Mouse (Mus musculus) lung, postnatal 36 days (tissue): ENCODE measurements around the gene Plxna2.

Source experiments
- DNase-seq: peaks from one replicate; pipeline ENCODE4 v3.0.0; 2022; ENCODE audit warnings: mixed read lengths

Gene Plxna2

DNA sequence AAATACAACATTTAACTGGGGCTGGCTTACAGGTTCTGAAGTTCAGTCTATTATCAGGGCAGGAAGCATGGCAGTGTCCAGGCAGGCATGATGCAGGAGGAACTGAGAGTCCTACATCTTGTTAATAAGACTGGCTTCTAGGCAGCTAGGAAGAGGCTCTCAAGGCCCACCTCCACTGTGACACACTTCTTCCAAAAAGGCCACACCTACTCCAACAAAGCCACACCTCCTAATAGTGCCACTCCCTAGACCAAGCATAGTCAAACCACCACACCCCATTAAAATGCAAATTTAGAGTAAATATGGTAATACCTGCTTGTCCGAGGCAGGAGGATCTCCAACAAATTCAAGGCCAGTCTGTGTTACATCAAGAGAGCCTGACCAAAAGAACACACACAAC, 156.7 kb downstream of the Plxna2 start:
- DNase-seq, result no peak

DNA sequence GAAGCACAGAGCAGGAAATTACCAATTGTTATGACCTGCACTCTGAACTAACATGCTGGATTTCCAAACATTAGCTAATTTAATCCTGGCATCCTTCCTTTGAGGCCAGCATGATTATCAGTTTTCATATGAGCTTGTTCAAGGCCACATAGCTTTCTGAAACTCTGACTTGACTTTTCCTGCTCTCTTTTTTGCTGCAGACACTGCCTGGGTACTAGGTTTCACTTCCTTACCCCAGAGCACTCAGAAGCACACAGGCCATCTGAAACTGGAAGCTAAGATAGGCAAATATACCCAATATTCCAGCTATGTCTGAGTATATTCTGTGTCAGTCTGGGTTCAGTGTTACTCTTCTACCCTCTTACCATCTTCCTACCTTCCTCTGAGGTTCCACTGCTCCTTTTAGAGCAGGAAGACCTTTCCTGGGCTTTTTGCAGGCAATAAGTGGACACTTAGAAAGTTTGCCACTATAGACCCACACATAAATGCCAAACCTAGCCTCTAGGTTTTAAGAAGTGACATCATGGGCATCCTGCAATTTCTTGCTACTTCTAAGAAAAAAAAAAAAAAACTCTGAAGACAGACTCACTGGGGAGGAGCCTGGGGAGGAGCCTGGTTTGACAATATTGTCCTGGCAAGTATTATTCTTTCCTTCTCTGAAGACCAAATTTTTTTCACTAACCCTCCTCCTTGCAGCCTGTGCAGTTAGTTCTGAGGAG, 157.8 kb downstream of the Plxna2 start:
- DNase-seq, result no peak

DNA sequence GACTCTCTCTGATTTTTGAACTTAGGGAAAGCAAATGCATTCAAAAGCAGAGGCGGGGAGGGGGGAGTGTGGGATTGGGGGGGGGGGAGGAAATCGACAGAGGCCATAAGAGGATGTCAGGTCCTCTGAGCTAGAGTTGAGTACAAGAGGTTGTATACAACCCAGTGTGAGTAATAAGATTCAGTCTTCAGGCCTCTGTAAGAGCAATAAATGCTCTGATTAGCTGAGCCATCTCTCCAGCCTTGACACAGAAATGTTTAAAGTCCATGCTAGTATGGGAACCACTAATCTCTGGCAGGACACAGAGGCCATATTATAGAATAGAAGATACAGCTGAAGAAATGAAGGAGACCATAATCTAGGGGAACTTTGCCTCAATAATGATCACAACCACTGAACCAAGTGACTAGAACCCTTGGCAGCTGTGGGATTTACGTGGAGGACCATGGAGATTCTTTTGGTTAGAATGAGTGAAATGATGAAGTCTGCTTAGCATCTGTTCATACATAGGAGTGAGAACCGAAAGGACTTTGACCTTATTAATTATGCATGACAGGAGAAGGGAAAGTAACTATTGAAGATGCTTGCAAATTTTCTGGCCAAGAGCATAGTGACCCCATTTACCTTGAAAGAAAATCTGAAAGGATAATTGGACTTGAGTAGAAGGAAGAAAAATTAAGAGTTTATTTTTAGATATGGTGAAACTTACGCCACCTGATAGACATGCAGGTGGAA, 158.7 kb downstream of the Plxna2 start:
- no peak for DNase-seq

DNA sequence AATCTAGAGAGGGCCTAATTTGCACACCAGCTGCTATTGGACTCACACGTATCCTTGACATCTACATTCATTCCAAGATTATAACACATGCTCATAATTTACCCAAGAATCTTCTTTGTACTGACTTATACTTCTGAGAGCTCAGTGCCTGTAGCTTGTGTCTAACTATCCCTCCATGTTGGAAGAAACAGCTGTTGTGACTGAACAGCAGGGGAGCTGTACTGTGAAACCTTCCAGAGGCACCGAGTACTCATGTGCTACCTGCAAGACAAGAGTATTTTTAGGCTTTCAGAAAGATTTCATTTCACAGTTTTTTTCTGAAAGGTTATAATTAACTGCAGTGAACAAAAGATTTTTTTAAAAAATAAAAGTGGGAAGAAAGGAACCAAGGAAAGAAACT, 159.6 kb downstream of the Plxna2 start:
- DNase-seq, result no peak

DNA sequence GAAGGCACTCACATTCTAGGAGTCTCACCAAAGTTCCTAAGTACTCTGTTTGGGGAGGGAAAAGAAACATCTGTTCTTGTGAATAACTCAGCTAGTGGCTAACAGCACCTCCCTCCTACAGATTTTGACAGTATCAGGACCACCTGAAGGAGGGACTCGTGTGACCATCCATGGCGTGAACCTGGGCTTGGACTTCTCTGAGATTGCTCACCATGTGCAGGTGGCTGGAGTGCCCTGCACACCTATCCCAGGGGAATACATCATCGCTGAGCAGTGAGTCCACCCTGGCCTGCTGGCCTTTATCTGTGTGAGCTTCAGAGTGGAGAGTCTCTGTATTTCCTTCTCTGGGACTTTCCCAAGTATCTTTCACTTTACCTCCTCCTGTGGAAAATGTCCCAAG, 162.4 kb downstream of the Plxna2 start:
- no peak for DNase-seq

DNA sequence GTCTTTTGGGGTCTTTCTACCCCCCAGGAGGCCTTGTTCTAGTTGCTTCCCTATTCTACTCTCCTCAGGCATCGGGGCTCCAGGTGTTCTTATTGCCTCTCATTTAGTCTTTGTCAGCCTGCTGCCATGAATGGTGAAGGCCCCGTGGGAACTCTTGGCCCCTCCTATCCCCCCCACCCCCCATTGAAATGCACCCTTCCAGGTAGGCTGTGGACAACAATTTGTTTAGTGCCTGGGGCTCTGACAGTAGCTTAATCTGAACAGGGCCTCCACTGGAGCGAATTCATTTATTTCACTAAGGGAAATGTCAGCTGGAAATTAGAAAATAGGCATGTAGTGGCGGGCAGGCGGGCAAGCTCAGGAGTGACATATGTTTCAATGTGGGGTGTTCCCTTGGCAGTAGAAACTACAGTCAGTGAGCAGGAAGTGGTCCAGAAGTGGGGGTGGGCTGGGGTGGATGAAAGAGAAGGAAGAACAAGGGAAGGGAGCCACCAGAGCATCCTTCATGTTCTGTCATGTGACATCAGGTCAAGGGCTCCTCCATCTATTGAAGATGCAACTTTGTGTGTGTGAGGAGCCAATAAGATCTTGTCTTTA, 162.9 kb downstream of the Plxna2 start:
- no peak for DNase-seq

DNA sequence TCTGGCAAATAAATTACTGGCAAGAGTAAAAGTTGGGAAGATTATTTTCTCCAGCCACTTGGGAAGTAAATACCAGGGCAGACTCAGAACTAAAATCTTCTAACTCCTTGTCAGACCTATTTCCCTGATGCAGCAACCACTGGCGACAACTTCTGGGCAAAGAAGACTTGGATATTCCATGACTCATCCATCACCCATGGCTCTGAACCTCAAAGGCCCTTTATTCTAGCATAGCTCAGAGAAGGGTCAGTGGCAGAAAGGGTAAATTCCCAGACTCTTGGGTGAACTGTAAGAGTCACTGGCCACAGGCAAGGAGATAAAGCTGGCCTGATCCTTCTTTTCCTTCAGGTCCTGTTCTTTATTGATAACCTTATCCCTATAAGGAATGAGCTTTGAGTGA, 163.5 kb downstream of the Plxna2 start:
- no peak for DNase-seq

DNA sequence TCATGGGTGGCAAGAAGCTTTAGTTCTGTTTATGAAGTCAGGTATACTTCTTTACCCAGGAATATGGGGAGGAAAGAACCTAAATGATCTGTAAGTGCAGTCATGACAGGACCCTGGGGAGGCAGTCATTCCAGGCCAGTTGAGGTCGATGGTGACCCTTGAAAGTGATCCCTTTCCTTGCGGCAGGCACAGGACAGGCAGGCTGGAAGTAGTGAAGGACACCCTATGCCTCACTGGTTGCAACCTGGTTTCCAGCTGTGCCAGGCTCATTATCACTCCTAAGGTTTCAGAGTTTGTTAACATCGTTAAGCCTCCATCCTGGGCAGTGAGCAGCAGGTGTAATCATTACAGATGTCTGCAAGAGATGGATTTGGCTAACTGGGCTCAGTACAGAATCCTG, 164.3 kb downstream of the Plxna2 start:
- DNase-seq, result no peak

DNA sequence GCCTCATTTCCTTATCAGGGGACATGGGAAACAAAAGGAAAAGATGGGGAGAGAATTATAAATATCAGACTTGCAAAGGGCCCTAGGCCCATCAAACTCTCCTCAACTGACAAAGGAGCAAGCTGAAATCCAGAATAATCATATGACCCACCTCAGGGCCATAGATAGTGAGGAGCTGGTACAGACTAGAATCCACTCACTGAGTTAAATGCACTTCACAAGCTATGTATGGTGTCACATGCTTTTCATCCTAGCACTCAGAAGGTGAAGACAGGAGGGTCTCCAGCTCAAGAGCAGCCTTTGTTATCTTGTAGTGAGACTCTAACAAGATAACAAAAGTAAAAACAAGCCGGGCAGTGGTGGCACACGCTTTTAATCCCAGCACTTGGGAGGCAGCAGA, 169.6 kb downstream of the Plxna2 start:
- DNase-seq, result no peak

DNA sequence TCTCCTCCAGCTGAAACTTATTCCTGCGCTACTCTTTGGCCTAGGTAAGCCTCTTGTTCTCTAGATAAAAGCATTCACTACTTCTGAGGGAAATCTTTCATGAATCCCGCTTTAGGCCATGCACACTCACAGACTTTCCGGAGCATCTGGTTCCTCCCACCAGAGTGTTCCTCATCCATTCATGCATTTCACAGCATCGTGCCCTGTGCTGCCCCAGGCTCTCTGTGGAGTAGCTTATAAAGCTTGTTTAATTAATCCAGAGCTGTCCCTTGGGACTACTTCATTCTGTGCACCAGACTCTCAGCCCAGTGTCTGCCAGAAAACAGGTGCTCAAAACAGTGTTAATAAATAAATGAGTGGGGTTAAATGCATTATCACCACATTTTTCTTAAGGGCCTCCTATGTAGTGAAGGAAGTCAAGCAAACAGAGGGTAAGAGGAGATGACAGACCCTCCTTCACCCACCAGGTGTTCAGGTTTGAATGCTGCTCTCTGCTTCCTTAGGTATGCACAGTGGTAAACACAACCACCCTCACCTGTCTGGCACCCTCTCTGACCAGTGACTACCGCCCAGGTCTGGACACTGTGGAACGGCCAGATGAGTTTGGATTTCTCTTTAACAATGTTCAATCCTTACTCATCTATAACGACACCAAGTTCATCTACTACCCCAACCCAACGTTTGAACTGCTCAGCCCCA, 175.4 kb downstream of the Plxna2 start:
- no peak for DNase-seq

DNA sequence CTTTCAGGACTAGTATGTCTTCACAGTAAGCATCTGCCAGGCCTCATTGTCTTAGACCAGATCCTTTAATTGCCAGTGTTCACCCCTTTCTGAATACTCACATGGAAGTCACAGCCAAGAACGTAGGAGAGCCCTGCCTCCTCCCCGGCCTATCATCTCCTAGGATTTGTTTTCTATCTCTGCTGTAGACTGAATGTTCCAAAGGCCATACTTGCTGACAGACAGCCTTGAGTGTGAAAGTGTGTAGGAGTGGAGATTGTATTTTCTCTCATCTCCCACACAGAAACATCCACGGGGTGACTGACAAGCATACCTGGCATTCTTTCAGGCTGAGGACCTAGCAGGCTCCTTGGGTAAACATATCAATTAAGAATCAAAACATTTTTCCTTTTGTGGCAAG, 177.3 kb downstream of the Plxna2 start:
- DNase-seq, result no peak

DNA sequence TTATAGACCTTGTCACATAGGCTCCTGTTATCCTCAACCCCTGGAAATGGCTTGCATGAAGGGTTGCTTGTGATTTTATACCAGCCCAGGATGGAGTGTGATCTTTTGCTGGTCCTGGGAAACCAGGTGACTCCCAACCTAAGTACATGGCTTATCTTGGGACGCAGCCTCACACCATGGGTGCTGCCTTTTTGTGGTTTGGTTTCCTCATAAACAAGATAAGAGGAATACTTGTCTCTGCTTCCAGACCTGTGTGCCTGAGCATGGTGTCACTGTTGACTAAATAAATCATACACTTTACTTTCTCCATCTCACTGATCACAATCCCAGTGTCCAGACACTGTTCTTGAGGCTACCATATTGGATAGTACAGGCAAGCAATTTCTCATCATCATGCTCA, 179.8 kb downstream of the Plxna2 start:
- DNase-seq, result no peak

DNA sequence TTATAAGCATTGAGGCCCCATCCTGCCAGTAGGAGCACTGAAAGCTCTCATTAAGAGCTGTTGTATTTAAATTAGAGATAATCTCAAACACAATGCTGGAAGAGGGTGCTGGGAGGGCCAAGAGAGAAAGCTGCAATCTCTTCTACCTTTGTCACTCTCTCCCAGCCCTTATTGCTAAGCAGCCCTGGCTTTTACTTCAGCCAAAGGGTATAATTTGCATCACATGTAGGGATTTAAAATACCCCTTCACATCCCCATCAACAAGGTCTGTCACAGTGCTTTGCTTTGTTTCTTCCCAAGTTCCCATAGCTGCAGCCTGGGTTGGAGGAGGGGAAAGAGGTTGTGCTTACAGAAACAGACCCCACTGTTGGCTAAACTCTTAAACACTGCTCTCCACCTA, 180.5 kb downstream of the Plxna2 start:
- no peak for DNase-seq

DNA sequence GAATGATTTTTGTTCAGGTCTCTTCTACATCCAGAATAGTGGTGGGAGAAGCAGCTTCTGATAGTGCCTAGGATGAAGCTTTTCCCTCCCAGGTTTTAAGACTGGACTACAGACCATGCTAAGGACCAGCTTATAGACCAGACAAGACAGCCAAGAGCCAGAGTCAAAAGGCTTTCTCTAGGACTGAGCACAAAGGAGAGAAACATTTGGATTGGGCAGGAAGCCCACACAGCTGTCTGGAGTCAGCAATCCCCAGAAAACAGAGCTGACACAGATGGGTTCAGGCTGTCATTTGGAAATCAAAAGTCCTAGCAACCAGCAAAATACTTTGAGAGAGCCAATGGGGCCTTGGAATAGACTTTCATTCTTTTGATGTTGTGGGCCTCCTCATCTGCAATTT, 190.2 kb downstream of the Plxna2 start:
- peak; percentile 78 for DNase-seq

DNA sequence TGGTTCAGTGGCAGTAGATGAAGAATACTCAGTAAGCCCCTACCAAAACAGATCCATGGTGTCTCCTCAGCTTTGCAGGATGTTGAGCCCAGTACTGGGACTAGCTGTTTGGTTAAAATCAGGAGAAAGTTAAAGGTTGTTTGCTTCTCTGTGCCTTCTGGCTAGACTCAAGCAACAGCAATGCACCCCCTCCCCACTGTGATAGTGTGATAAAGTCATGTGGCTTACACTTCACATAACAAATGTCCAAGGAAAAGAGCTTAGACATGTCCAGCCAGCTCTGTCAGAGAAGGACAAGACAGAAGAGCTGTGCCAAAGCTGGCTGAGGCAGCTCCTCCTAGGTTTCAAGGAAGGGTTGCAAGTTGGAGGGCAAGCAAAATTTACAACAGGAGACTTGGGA, 190.7 kb downstream of the Plxna2 start:
- peak; percentile 50 for DNase-seq

DNA sequence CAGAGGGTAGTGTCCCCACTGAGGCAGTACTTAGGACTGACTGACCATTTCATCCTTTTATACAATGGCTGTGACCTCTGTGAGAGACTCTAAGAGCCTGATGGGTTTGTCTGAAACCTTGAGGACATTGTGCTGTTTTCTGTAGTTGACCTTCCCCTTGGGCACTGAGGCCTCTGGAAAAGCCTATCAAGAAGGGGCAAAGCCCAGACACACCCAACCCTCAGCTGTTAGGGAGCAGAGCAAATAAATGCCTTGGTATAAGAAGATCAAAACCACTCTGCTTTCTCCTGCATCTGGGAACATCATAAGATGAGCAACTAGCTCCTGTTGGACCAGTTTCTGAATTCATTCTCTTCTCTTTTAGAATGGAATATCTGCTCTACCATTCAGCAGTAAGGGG, 191.6 kb downstream of the Plxna2 start:
- DNase-seq, result no peak

DNA sequence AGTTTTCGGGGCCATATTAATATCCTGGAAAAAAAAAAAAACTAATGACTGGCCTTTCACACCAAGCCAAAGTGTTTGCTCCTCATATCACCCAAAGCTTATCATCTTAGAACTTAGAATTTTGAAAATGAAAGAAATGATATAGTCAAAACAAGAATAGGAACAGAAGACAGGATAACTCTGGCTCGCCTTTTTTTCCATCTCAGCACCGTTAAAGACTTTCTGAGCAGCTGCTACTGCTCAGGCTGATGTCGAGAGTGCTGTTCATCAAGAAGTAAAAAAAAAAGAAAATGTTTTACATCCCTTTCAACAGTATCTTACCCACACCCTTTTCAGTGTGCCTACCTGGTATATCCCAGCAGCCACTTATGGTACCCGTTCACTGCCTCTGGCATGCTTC, 196.2 kb downstream of the Plxna2 start:
- no peak for DNase-seq

DNA sequence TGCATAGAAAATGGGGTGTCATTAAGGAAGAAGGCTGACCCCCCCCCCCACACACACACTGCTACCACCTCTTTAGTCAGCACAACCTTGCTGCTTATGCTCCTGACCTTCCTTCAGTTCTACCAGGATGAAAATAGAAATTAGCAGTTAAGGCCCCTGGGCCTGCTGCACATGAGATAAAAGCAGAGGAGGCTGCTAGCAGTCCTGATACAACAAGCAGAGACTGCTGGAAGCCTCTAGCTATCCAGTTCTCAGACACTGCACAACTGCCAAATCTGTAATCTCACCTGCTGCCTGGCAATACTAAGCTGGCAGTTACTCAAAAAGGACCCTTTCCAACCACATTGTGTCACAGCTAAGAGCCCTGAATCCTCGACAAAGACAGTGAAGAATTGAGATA, 197.5 kb downstream of the Plxna2 start:
- DNase-seq, result no peak

DNA sequence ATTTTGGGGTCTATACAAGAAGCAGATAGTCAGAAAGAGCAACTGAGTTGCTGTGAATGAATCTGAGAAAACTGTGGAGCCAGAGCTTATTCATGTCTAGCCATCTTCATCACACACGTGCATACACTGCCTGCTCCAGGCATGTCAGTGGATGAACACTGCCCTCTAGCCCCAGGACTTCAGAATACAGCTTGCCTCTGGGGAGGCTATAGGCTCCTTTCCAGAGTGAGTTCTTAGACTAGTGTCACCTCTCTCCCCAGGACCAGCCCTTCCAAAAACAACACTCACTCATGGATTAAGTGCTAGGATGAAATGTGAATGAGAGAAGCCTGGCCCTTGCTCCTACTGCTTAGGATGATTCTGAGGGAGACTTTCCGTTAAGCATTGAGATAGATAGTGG, 198.9 kb downstream of the Plxna2 start:
- peak; percentile 80 for DNase-seq

DNA sequence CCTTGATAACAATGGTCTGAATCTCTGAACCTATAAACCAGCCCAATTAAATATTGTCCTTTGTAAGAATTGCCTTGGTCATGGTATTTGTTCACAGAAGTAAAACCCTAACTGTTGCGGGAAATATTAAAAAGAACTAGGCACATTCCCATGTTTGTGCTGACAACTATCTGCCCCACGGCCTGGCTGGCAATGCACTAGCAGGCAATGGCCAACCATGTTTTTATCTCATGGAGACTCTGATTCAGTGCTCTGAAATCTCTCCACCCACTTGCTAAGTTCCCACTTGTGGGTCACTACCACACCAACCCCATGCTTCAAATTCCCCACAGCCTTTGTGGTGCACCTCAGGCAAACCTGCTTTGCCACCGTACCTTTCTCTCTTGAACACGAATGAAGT, 202.9 kb downstream of the Plxna2 start:
- DNase-seq, result peak; percentile 7

DNA sequence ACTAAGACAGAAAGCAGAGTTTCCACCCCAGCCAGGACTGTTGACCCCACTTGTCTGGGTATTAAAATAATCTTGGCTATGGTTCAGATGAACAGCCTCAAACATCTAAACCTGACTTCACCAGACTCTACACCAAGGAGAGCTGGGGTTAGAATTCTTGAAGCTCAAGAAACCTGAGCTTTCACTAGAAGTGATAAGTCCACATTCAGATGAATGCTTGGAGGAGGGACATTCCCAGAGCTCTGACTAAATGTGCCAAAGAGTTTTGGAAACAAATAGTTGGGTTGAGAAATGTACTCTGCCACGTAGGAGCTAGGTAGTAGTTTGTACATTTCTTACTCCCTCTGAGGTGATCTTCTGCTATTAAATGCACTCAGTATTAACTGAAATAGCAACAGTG, 203.7 kb downstream of the Plxna2 start:
- peak; percentile 4 for DNase-seq

DNA sequence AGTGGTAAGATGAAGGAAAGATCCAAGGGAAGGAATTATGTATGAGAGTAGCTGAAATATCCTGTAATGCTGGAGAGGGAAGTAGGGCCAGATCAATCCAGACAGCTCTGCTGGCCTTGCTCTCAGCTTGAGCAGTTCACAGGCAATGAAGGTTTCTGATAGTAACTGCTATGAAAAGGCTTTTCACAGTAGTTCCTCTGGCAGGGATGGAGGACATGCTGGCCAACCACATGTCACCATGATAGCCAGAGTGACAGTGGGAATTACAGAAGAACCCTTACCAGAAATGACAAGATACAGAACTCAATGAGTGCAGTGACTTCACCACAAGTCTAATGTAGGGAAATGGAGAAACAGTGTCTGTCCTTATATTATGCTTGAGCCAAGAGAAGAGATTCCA, 210.3 kb downstream of the Plxna2 start:
- no peak for DNase-seq

DNA sequence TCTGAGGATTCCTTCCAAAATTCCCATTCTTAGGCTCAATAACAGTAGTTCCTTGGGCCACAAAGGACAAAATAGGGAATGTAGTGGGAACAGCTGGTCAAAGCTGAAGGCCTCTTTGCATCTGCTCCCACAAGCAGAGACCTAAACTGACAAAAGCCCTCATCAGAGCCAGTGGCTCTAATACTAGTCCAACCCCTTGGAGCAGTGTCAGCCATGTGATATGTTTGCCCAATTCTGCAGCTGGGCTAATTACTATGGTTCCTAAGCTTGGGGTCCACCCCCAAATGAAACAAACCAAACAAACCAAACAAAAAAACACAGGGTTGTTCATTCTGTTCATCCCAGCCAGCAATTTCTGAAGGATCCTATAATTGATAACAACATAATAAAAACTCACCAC, 217.2 kb downstream of the Plxna2 start:
- no peak for DNase-seq

DNA sequence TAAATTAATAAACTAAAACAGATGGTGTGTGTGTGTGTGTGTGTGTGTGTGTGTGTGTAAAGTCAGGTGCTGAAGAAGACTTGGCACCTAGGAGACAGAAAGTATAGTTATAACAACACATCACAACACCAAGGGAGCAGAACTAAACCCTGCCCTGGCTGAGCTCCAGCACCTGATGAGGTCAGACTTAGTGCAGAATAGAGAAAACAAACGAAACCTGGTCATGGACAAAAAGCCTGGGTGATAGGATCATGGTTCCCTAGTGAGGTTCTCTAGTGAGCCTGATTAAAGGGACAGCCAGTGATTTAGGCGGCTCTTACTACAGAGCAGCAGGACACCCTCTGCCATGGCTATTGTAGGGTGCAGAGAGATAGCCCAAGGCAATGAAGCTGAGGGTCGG, 218.2 kb downstream of the Plxna2 start:
- no peak for DNase-seq
